Comparison of ENCODE assay signal across 10 mouse cellular contexts in genomic region chr5:24686671-24687420, GRCm38 (mm10). TPM values are rescaled to one million over a fixed set of nuclear protein-coding genes. Genes with fewer than 3 reads are reported as not detected.
DNase-seq lines count a peak whose midpoint lies in the region; ATAC-seq and TF ChIP-seq lines count a peak whose summit lies in the region.
"Not testable (repeated sequence)": the region's sequence is repeated elsewhere in the genome, so short reads cannot be mapped to it uniquely, and the experiment has no call there.
"Had no signal": no experiment of that assay in that cellular context is flagged by ENCODE, and none has a peak within 500 bp of the region (broad histone marks: within the 10 kb centered on the region; RNA-seq: fewer than 3 reads in every experiment).

No protein-coding gene starts in this region.

- peak overlapping the region; percentile 28 for H3K4me3 ChIP-seq in brown adipose tissue, adult 24 weeks (ENCODE audit: insufficient read depth, low read depth, low read length)
- H3K4me3 ChIP-seq in forebrain, embryonic 10.5 days: peak overlapping the region; percentile 71
- H3K4me3 ChIP-seq in heart, embryonic 15.5 days: peak overlapping the region; percentile 89
- H3K4me3 ChIP-seq in intestine, postnatal 0 days (ENCODE audit: low read depth, low read length): peak overlapping the region; percentile 94
- H3K4me3 ChIP-seq in limb, embryonic 15.5 days: peak overlapping the region; percentile 99
- 0 out of 2 replicates have a peak overlapping the region, but pooled peaks have one; percentile 4 for H3K4me3 ChIP-seq in small intestine, adult 2 months (ENCODE audit: low read depth, low read length)

- not testable (repeated sequence) for TF ChIP-seq POLR2A in small intestine, adult 2 months (IDR thresholded peaks at IDR 0.05; ENCODE audit: low read depth, low read length)

- not testable (repeated sequence) for H3K27me3 ChIP-seq in forebrain, embryonic 10.5 days (ENCODE audit: poor library complexity, severe bottlenecking); heart, embryonic 15.5 days; intestine, postnatal 0 days (replicated peaks; ENCODE audit: control insufficient read depth, insufficient read depth, low read length); limb, embryonic 15.5 days; small intestine, adult 2 months (ENCODE audit: control insufficient read depth, insufficient read depth, low read length)

- peak overlapping the region; percentile 61 for H3K4me2 ChIP-seq in heart, embryonic 15.5 days
- H3K4me2 ChIP-seq in intestine, postnatal 0 days (replicated peaks; ENCODE audit: low read depth): peak overlapping the region; percentile 63
- H3K4me2 ChIP-seq in limb, embryonic 15.5 days: peak overlapping the region; percentile 52

- not testable (repeated sequence) for ATAC-seq in heart, embryonic 15.5 days (replicated peaks; ENCODE audit: insufficient number of reproducible peaks, insufficient read depth, low FRiP score, low read depth); intestine, postnatal 0 days; limb, embryonic 15.5 days (ENCODE audit: insufficient number of reproducible peaks, low FRiP score, low TSS enrichment, low read depth)
- peak; percentile 35; the same call in 1 of the 2 replicates for ATAC-seq in megakaryocyte-erythroid progenitor cell, adult 5-6 weeks (replicated peaks; ENCODE audit: low FRiP score, low TSS enrichment, poor library complexity, severe bottlenecking)

- WGBS in forebrain, embryonic 10.5 days: 83% methylated on average over 16 of the region's 16 CpGs
- WGBS in heart, embryonic 15.5 days: 71% methylated on average over 16 of the region's 16 CpGs
- WGBS in intestine, postnatal 0 days: 71% methylated on average over 16 of the region's 16 CpGs
- WGBS in limb, embryonic 15.5 days: 74% methylated on average over 16 of the region's 16 CpGs
- WGBS in small intestine, adult 2 months: 61% methylated on average over 16 of the region's 16 CpGs

- TF ChIP-seq CTCF in intestine, postnatal 0 days (IDR thresholded peaks at IDR 0.05; ENCODE audit: low read depth); small intestine, adult 2 months (IDR thresholded peaks at IDR 0.05; ENCODE audit: extremely low read depth, insufficient read length, insufficient replicate concordance, low read depth, low read length): not testable (repeated sequence)

- peak overlapping the region; percentile 79 for H3K9ac ChIP-seq in heart, embryonic 15.5 days
- not testable (repeated sequence) for H3K9ac ChIP-seq in intestine, postnatal 0 days (ENCODE audit: low read depth, low read length); limb, embryonic 15.5 days

- H3K36me3 ChIP-seq in forebrain, embryonic 10.5 days (replicated peaks): peaks cover 28% of the 10 kb centered on the region
- H3K36me3 ChIP-seq in heart, embryonic 15.5 days: peaks cover 27% of the 10 kb centered on the region
- H3K36me3 ChIP-seq in intestine, postnatal 0 days (ENCODE audit: control insufficient read depth, insufficient read depth): peaks cover 30% of the 10 kb centered on the region
- peaks cover 26% of the 10 kb centered on the region for H3K36me3 ChIP-seq in limb, embryonic 15.5 days
- H3K36me3 ChIP-seq in small intestine, adult 2 months (ENCODE audit: control insufficient read depth, insufficient read depth, low read length): peaks cover 21% of the 10 kb centered on the region

- not testable (repeated sequence) for H3K4me1 ChIP-seq in brown adipose tissue, adult 24 weeks (ENCODE audit: control insufficient read depth, insufficient read depth, insufficient read length, low read length); intestine, postnatal 0 days (replicated peaks; ENCODE audit: control insufficient read depth, insufficient read depth, low read length); small intestine, adult 2 months (ENCODE audit: control insufficient read depth, insufficient read depth, insufficient read length, low read length)
- peaks cover 19% of the 10 kb centered on the region for H3K4me1 ChIP-seq in forebrain, embryonic 10.5 days
- H3K4me1 ChIP-seq in heart, embryonic 15.5 days (replicated peaks): peaks cover 18% of the 10 kb centered on the region
- H3K4me1 ChIP-seq in limb, embryonic 15.5 days: peaks cover 11% of the 10 kb centered on the region; the same call in 1 of the 2 replicates

- not testable (repeated sequence) for H3K9me3 ChIP-seq in forebrain, embryonic 10.5 days; heart, embryonic 15.5 days (replicated peaks); intestine, postnatal 0 days (ENCODE audit: control insufficient read depth); limb, embryonic 15.5 days

- peak; percentile 61 for DNase-seq in A20 (ENCODE audit: low read depth, low spot score)
- not testable (repeated sequence) for DNase-seq in forebrain, embryonic 10.5 days (ENCODE audit: extremely low spot score, low spot score)

- not testable (repeated sequence) for H3K27ac ChIP-seq in brown adipose tissue, adult 24 weeks (replicated peaks; ENCODE audit: low read depth, low read length); forebrain, embryonic 10.5 days; limb, embryonic 15.5 days
- H3K27ac ChIP-seq in heart, embryonic 15.5 days: peak overlapping the region; percentile 88; the same call in 1 of the 2 replicates
- peak overlapping the region; percentile 96; the same call in 1 of the 2 replicates for H3K27ac ChIP-seq in intestine, postnatal 0 days (ENCODE audit: low read depth, low read length)
- peak overlapping the region; percentile 14; the same call in 1 of the 2 replicates for H3K27ac ChIP-seq in small intestine, adult 2 months (ENCODE audit: insufficient read depth, low read depth, low read length)

RNA-seq across cellular contexts. Expression of gene Nub1, which starts 1.5 kb away (rescaled TPM):
- 20.3 and 26.1 TPM in 2 replicates for polyA plus RNA-seq in brown adipose tissue, adult 24 weeks (2012; ENCODE audit: insufficient read depth, insufficient read length, missing spikeins)
- 26.1 and 27.0 TPM in 2 replicates for polyA plus RNA-seq in forebrain, embryonic 10.5 days (2016; fragmentation: Nextera tagmentation; extraction: Ambion mirVana)
- 21.6 and 28.2 TPM in 2 replicates for polyA plus RNA-seq in heart, embryonic 15.5 days (2015; fragmentation: Nextera tagmentation; extraction: Ambion mirVana)
- 18.0 and 19.4 TPM in 2 replicates for polyA plus RNA-seq in intestine, postnatal 0 days (2015; fragmentation: Nextera tagmentation; extraction: Ambion mirVana)
- 31.3 and 32.9 TPM in 2 replicates for polyA plus RNA-seq in limb, embryonic 15.5 days (2015; fragmentation: Nextera tagmentation; extraction: Ambion mirVana)
- total RNA-seq in megakaryocyte-erythroid progenitor cell, adult 5-6 weeks (2014; fragmentation: Nextera tagmentation): 18.4 and 22.4 TPM in 2 replicates
- total RNA-seq in megakaryocyte-erythroid progenitor cell, adult 5-6 weeks (2017): 24.3 and 40.1 TPM in 2 replicates
- 15.4 and 44.1 TPM in 2 replicates for polyA plus RNA-seq in small intestine, adult 2 months (2012; rRNA removed)

RNA-seq across cellular contexts. Expression of gene Wdr86, which starts 43.7 kb away (rescaled TPM):
- 0.59 TPM in 1 of 2 replicates, not detected in the other for polyA plus RNA-seq in brown adipose tissue, adult 24 weeks (2012; ENCODE audit: insufficient read depth, insufficient read length, missing spikeins)
- 22.5 and 24.5 TPM in 2 replicates for polyA plus RNA-seq in forebrain, embryonic 10.5 days (2016; fragmentation: Nextera tagmentation; extraction: Ambion mirVana)
- 4.6 and 8.1 TPM in 2 replicates for polyA plus RNA-seq in heart, embryonic 15.5 days (2015; fragmentation: Nextera tagmentation; extraction: Ambion mirVana)
- 2.7 and 2.9 TPM in 2 replicates for polyA plus RNA-seq in intestine, postnatal 0 days (2015; fragmentation: Nextera tagmentation; extraction: Ambion mirVana)
- polyA plus RNA-seq in limb, embryonic 15.5 days (2015; fragmentation: Nextera tagmentation; extraction: Ambion mirVana): 16.8 and 18.4 TPM in 2 replicates
- total RNA-seq in megakaryocyte-erythroid progenitor cell, adult 5-6 weeks (2014; fragmentation: Nextera tagmentation): 0.32 TPM in 1 of 2 replicates, not detected in the other
- total RNA-seq in megakaryocyte-erythroid progenitor cell, adult 5-6 weeks (2017): 0.42 TPM in 1 of 2 replicates, not detected in the other
- polyA plus RNA-seq in small intestine, adult 2 months (2012; rRNA removed): 1.3 and 2.5 TPM in 2 replicates
- total RNA-seq: gastrocnemius, adult 18-20 months; monocyte, adult 5-6 weeks had no signal

Comparison
In these comparisons a context has a peak if more than half of its experiments do, and no peak if none do; other contexts are left out.
1. H3K4me3 ChIP-seq: peak in every context shown above with its lines; median percentile 99 in limb, embryonic 15.5 days; 94 in intestine, postnatal 0 days; 89 in heart, embryonic 15.5 days; 71 in forebrain, embryonic 10.5 days; 28 in brown adipose tissue, adult 24 weeks; 4 in small intestine, adult 2 months.